Mouse (Mus musculus) neural tube, postnatal 0 days (tissue): Measurements from ENCODE around the gene Gbp5. TPM values are rescaled to one million over a fixed set of nuclear protein-coding genes. Genes with fewer than 3 reads are reported as not detected.

ENCODE experiments used
- polyA plus RNA-seq: library from polyadenylated mRNA; unstranded; fragments of >200 nt; fragmentation: Nextera tagmentation; extraction: Ambion mirVana; gene quantifications from 2 replicates; pipeline ENCODE4 v1.2.1, GENCODE M21; 2015

Gbp5 gene
- polyA plus RNA-seq = 0.42 and 0.71 TPM in 2 replicates

DNA sequence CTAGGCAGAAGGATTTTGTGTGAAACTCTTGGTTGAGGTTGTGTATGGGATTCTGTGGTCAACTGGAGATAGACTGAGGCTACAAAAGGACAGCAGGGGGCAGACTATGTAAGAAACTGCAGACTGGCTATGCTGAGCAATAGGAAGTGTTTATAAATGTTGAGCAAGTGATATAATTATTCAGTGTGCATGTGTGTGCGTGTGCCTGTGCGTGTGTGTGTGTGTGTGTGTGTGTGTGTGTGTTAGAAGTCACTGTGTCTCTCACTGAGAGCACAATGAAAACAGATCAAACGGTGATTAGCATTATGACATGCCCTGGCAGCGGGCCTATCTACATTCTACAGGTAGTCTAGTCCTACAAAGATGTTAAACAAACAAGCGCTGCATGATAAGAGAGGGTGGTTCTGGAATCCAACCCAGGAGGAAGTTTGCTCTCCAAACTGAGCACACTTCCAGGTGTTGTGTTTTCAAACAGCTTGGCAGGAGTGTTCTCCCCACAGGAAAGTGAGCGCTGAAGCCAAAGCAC, at the start of gene Gbp5:
Gene Gbp5 (plus strand): TSS at position 443 of the 526 bp plus-strand sequence.

DNA sequence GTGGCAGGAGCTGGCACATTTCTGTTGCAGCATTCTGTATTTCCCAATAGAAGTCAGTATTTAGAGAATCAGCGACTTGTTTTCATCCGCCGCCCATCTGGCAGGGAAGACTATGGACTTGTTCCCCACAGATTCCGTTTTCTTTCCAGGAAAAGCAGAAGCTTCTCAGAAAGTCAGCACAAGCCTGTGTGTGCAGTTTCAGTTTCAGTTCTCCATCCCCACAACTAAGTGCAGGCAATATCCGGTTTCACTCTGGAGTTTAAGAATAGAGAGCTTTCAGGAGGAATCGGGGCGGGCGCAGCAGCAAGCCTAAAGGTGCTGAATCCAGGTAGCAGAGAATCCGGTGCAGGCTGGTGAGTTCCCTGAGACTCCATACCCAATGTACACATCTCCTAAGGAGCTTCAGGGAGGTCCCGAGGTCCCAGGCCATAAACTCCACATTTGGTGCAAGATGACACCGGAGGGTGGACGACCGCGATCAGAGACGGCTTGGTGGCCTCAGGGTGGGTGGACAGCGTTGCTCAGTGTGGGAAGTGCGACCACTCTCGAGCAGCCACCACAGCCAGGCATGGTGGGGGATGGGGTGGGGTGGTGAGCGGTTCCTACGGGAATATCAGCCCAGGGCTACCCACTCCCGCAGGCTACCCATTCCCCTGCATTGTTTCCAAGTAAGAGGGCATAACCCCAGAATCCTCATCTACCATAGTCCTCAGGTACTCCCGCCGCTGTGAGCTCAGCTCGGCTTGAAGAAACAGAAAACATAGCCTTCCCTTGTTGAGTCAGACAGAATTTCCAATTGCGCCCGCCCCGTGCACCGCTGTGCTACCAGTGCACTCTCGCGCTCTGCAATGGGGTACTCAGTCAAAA, 36.5 kb downstream of the Gbp5 start, which contains the start of gene Gbp7:
Gene Gbp7 (plus strand): TSS at position 256 of the 867 bp plus-strand sequence.

DNA sequence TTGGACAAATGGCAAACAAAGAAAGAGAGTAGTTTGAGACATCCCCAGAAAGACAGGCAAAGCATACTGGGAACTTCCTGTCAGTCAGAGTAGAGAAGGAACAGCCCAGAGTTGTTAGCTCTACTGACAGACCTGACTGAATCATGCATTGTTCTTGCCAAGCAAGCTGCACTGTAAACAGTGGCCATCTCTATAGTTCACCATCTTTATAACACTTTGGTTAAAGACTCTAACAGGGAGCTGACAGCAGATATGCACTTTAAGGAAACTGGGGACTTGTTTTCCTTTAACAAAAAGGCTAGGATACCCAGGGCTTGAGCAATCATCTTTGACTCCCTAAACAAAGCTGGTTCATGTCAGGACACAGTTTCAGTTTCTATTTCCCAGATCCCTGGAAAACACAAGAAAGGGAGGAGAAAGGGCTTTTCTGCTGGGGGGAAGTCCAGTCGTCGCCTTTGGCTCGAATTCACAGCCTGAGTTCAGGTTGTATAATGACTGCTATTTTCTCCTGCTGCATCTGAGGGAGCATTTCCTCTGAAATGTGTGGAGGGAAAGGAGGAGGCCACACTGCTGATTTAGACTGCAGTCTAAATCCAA, 66.0 kb downstream of the Gbp5 start, which contains the start of gene Gbp3:
Gene Gbp3 (plus strand): TSS at position 395 of the 597 bp plus-strand sequence.

Other genes starting within 250 kb of the Gbp5 start
- gene Pdlim5, start 98.3 kb upstream of the Gbp5 start, polyA plus RNA-seq = 17.6 and 19.6 TPM in 2 replicates
- 4.8 and 4.9 TPM in 2 replicates for gene Gbp7, start 36.4 kb downstream of the Gbp5 start, polyA plus RNA-seq
- gene Gbp3, start 66.0 kb downstream of the Gbp5 start, polyA plus RNA-seq = 3.4 and 4.0 TPM in 2 replicates
- not detected in 2 replicates for gene Gbp2b, start 100.9 kb downstream of the Gbp5 start, polyA plus RNA-seq
- gene Gbp2, start 126.6 kb downstream of the Gbp5 start, polyA plus RNA-seq = 1.4 and 1.5 TPM in 2 replicates
- 8.5 and 10.0 TPM in 2 replicates for gene Kyat3, start 207.1 kb downstream of the Gbp5 start, polyA plus RNA-seq